Mouse (Mus musculus) thymus, adult 2 months (tissue): ENCODE measurements at regions not wholly inside any gene's neighbourhood (a gene's known extent, or its start where the extent isn't known, plus 50 kb on each side); places are given as distances from the start of the nearest gene placed in this dataset.

Source experiments
- DNase-seq: peaks from one replicate; pipeline ENCODE4 v3.0.0; 2021
- H3K27ac ChIP-seq: fragments of 200-500 bp; 2 replicates; pipeline ENCODE4 v1.5.1; 2012; ENCODE audit warnings: low read length, control low read depth; ENCODE audit not compliant: control insufficient read depth, insufficient read depth
- H3K27me3 ChIP-seq: fragments of 200-500 bp; 2 replicates; pipeline ENCODE4 v1.6.1; 2012; ENCODE audit warnings: mild to moderate bottlenecking, low read length, moderate library complexity, mixed read lengths; ENCODE audit not compliant: control insufficient read depth, insufficient read depth
- H3K36me3 ChIP-seq: fragments of 200-500 bp; 2 replicates; pipeline ENCODE4 v1.6.1; 2012; ENCODE audit warnings: mild to moderate bottlenecking, low read length, moderate library complexity; ENCODE audit not compliant: control insufficient read depth, insufficient read depth
- H3K4me1 ChIP-seq: fragments of 200-500 bp; replicated peaks from 2 replicates; pipeline ENCODE4 v1.6.1; 2012; ENCODE audit warnings: low read length; ENCODE audit not compliant: control insufficient read depth, insufficient read depth
- H3K4me3 ChIP-seq: fragments of 200-500 bp; 2 replicates; pipeline ENCODE4 v1.5.1; 2012; ENCODE audit warnings: mild to moderate bottlenecking, low read length, control low read depth, moderate library complexity; ENCODE audit not compliant: control insufficient read depth, insufficient read depth
- CTCF ChIP-seq: fragments of 200-500 bp; IDR thresholded peaks from 2 replicates; pipeline ENCODE4 v1.5.1; 2012; ENCODE audit warnings: mild to moderate bottlenecking, control low read depth, low read length, moderate library complexity, borderline replicate concordance; ENCODE audit not compliant: control insufficient read depth, poor library complexity, insufficient read depth; ENCODE audit errors: extremely low read depth
- POLR2A ChIP-seq: fragments of 200-500 bp; IDR thresholded peaks from 2 replicates; pipeline ENCODE4 v1.6.1; 2012; ENCODE audit warnings: mild to moderate bottlenecking, low read length, control low read depth, moderate library complexity; ENCODE audit not compliant: control insufficient read depth, poor library complexity, insufficient read depth; ENCODE audit errors: extremely low read depth
- WGBS: fragments of 180-500 bp; shearing (Covaris S2); methylation state at CpG from one replicate; pipeline ENCODE4 v1.1.7; 2018; 5-methylcytosine and 5-hydroxymethylcytosine counted together

DNA sequence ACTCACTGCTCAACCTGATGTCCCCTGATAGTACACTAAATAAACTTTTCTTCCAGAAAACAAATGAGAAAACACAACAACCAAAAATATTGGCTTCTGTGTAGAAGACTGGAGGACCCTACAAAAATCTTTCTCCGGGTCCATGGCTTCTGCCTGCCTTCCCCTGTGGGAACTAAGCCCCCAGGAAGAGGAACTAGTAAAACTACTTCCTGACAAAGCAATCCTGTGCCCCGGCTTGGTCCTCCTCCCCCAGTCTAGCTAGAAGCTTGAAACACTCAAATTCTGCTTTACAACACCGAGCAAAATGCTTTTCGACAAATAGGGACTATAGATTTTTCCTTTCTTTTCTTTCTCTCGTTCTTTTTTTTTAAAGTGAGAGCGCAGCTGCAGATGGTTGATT lies 51.3 kb upstream of the Mki67 start:
- H3K4me1 ChIP-seq = no peaks in the 10 kb centered on the region
- no peaks in the 10 kb centered on the region for H3K36me3 ChIP-seq
- H3K4me3 ChIP-seq = no peak overlapping the region
- H3K27ac ChIP-seq = no peak overlapping the region
- WGBS = 28% methylated on average over 6 of the region's 6 CpGs
- no peak for DNase-seq
- TF ChIP-seq POLR2A (no peak), CTCF (no peak)
- no peaks in the 10 kb centered on the region for H3K27me3 ChIP-seq

DNA sequence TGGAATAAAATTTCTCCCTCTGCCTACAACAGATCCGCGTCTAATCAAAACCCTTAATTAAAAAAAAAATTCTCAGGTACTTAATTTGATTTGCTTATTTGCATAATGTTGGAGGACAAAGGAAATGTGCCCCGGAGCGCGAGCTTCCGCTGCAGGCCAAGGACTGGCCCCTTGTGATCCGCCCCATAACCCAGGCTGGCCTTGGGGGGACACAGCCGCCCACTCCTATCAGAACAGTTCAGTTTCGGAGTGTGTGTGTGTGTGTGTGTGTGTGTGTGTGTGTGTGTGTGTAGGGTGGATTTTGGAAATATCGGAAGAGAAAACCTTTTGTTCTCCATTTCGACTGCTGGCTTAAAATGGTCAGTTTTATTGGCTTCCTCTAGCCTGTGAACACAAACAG lies 51.9 kb upstream of the Mki67 start:
- Histone ChIP-seq H3K4me1 (no peaks in the 10 kb centered on the region), H3K4me3 (no peak overlapping the region), H3K27me3 (no peaks in the 10 kb centered on the region), H3K27ac (no peak overlapping the region), H3K36me3 (no peaks in the 10 kb centered on the region)
- TF ChIP-seq POLR2A (no peak), CTCF (no peak)
- no peak for DNase-seq
- 96% methylated on average over 11 of the region's 11 CpGs for WGBS

DNA sequence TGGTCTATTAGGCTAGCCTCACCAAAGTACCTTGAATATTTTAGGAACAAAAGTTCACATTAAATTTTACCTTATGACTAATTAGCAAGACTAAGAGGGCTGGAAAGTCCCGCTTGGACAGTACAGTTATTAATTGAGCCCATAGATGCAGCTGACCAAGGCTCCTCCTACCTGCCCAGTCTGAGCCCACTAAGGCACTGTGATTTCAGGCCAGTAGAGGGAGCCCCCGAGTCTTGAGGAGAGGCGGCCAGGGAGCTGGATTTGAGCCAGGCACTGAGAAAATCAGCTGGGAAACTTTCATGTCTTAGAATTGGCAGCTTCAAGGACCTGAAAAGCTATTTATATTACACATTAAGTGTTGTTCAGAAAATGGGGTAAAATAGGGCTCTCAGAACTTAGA lies 52.4 kb upstream of the Mki67 start:
- Histone ChIP-seq H3K27me3 (no peaks in the 10 kb centered on the region), H3K4me1 (no peaks in the 10 kb centered on the region), H3K27ac (no peak overlapping the region), H3K36me3 (no peaks in the 10 kb centered on the region), H3K4me3 (no peak overlapping the region)
- DNase-seq = peak; percentile 69
- whole genome bisulfite sequencing = 19% methylated on average over 3 of the region's 3 CpGs
- TF ChIP-seq POLR2A (no peak), CTCF (peak; percentile 71; the same call in 1 of the 2 replicates)

GRCm38 (mm10) chr7:135769082-135769673 lies 53.0 kb upstream of the Mki67 start:
- TF ChIP-seq POLR2A = no peak
- no peak for TF ChIP-seq CTCF
- H3K4me3 ChIP-seq = no peak overlapping the region
- H3K36me3 ChIP-seq = no peaks in the 10 kb centered on the region
- no peaks in the 10 kb centered on the region for H3K27me3 ChIP-seq
- no peak overlapping the region for H3K27ac ChIP-seq
- DNase-seq = no peak
- WGBS = 90% methylated on average over 21 of the region's 21 CpGs
- H3K4me1 ChIP-seq = no peaks in the 10 kb centered on the region

DNA sequence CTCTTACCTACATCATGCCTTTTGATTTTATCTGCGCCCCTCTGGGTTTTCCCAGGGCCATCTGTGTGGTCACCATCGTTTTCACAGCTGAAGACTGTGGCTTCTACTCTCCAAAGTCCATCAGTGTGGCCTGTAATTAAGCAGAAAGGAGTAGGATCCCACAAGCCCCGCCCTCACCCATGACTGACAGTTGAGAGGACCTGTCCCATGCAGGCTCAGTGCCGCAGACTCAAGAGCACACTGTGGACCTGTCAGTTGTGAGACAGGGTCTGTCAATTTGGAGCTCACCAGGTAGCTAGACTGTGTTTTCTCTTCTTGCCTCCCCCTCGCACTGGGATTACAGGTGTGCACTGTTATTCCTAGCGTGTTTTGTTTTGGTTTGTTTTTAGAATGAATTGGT lies 53.9 kb upstream of the Mki67 start:
- H3K27ac ChIP-seq = no peak overlapping the region
- no peaks in the 10 kb centered on the region for H3K27me3 ChIP-seq
- H3K4me3 ChIP-seq = no peak overlapping the region
- no peak for DNase-seq
- TF ChIP-seq CTCF (no peak), POLR2A (no peak)
- no peaks in the 10 kb centered on the region for H3K36me3 ChIP-seq
- WGBS = 82% methylated on average over 6 of the region's 6 CpGs
- H3K4me1 ChIP-seq = no peaks in the 10 kb centered on the region

DNA sequence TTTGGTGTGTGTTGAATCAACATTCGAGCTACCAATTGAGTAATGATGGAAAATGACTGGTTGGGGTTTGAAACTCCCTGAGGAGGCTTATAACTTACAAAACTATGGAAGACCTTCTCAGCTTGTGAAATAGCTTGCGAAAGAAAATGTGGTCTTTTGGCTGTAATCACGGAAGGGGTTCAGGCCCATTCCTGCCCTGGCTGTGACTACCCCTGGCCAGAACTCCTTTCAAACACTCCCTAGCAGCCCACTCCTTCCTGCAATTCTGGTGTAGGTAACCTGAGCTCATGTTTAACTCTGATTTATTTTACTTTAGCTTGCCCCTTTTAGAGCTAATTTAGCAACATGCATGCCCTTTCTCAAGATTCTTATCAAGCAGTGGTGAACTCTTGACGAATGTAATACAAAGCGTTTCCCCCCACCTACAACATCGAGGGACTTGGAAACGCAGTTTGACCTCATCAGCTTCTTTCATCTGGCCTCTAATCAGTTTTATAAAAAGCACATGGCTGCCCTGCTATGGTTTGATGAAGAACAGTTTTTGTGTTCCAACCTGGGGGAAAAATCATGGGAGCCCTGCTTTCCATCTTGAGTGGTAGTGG lies 59.8 kb upstream of the Mki67 start:
- 85% methylated on average over 7 of the region's 7 CpGs for WGBS
- Histone ChIP-seq H3K27me3 (no peaks in the 10 kb centered on the region), H3K4me1 (no peaks in the 10 kb centered on the region), H3K4me3 (no peak overlapping the region), H3K36me3 (no peaks in the 10 kb centered on the region), H3K27ac (no peak overlapping the region)
- DNase-seq = no peak
- TF ChIP-seq POLR2A = no peak
- TF ChIP-seq CTCF = no peak
